Mouse (Mus musculus): Measurements from ENCODE around the gene Zfp365.

- TF ChIP-seq POLR2A (IDR thresholded peaks at IDR 0.05; ENCODE audit: insufficient read depth, low read length) (no peak), CTCF (IDR thresholded peaks at IDR 0.05; ENCODE audit: low read depth, low read length) (no peak), EP300 (IDR thresholded peaks at IDR 0.05; ENCODE audit: insufficient read depth, low read depth, low read length) (no peak)
Observed at GRCm38 (mm10) chr10:67927718-67928455, 15.4 kb upstream of the Zfp365 start.

All from ES-Bruce4 (cell line).